Comparison of ENCODE assay signal across 8 mouse cellular contexts in genomic region chr1:83345572-83345971, GRCm38 (mm10).
DNase-seq lines count a peak whose midpoint lies in the region; ATAC-seq and TF ChIP-seq lines count a peak whose summit lies in the region.
"Had no signal": no experiment of that assay in that cellular context is flagged by ENCODE, and none has a peak within 500 bp of the region (broad histone marks: within the 10 kb centered on the region; RNA-seq: fewer than 3 reads in every experiment).

No protein-coding gene starts in this region.

- H3K9ac ChIP-seq in forebrain, embryonic 14.5 days (ENCODE audit: low read length), result no peak overlapping the region; the same call in 1 of the 2 replicates
- H3K9ac ChIP-seq in heart, postnatal 0 days (replicated peaks; ENCODE audit: low read depth, low read length), result no peak overlapping the region
- H3K9ac ChIP-seq in intestine, postnatal 0 days (ENCODE audit: low read depth, low read length), result no peak overlapping the region

- ATAC-seq in forebrain, embryonic 14.5 days, result peak; percentile 61; the same call in 1 of the 2 replicates
- peak; percentile 78 for ATAC-seq in heart, postnatal 0 days (ENCODE audit: insufficient read depth, low read depth)
- no peak for ATAC-seq in intestine, postnatal 0 days

- H3K9me3 ChIP-seq in forebrain, embryonic 14.5 days (replicated peaks; ENCODE audit: control insufficient read depth, low read length), result no peaks in the 10 kb centered on the region
- H3K9me3 ChIP-seq in heart, postnatal 0 days (replicated peaks; ENCODE audit: control insufficient read depth, low read length), result no peaks in the 10 kb centered on the region
- no peaks in the 10 kb centered on the region for H3K9me3 ChIP-seq in intestine, postnatal 0 days (ENCODE audit: control insufficient read depth)

- TF ChIP-seq EP300 in heart, postnatal 0 days (IDR thresholded peaks at IDR 0.05; ENCODE audit: low read depth), result no peak

- H3K4me1 ChIP-seq in forebrain, embryonic 14.5 days (ENCODE audit: control insufficient read depth, insufficient read depth, low read length), result 0 out of 2 replicates have a peak, but pooled peaks cover 2% of the 10 kb centered on the region
- peaks cover 10% of the 10 kb centered on the region for H3K4me1 ChIP-seq in heart, postnatal 0 days (ENCODE audit: control insufficient read depth, insufficient read depth)
- no peaks in the 10 kb centered on the region for H3K4me1 ChIP-seq in intestine, postnatal 0 days (replicated peaks; ENCODE audit: control insufficient read depth, insufficient read depth, low read length)

- H3K27ac ChIP-seq in layer of hippocampus, adult 2 months, result peak overlapping the region; percentile 32
- no peak overlapping the region; the same call in 1 of the 2 replicates for H3K27ac ChIP-seq in forebrain, embryonic 14.5 days (ENCODE audit: low read depth, low read length)
- H3K27ac ChIP-seq in heart, postnatal 0 days (ENCODE audit: low read depth), result peak overlapping the region; percentile 90
- no peak overlapping the region for H3K27ac ChIP-seq in intestine, postnatal 0 days (ENCODE audit: low read depth, low read length)

- no peak for DNase-seq in layer of hippocampus, adult 2 months (ENCODE audit: low spot score in 2 of 2)
- no peak for DNase-seq in layer of hippocampus, postnatal 36 days
- DNase-seq in forebrain, embryonic 14.5 days (ENCODE audit: low spot score), result peak; percentile 64
- peak; percentile 54 for DNase-seq in heart, postnatal 0 days (ENCODE audit: low spot score)
- DNase-seq in retina, postnatal 1 day, result peak; percentile 23
- DNase-seq in thymus, postnatal 36 days, result no peak
- DNase-seq: thymus, postnatal 25 days had no signal

- H3K4me2 ChIP-seq in forebrain, embryonic 14.5 days (ENCODE audit: low read length), result peak overlapping the region; percentile 17; the same call in 1 of the 2 replicates
- H3K4me2 ChIP-seq in heart, postnatal 0 days (ENCODE audit: low read depth, low read length), result peak overlapping the region; percentile 53
- no peak overlapping the region for H3K4me2 ChIP-seq in intestine, postnatal 0 days (replicated peaks; ENCODE audit: low read depth)

- no peak overlapping the region; the same call in 1 of the 2 replicates for H3K4me3 ChIP-seq in layer of hippocampus, adult 2 months
- H3K4me3 ChIP-seq in forebrain, embryonic 14.5 days (ENCODE audit: low read depth, low read length), result no peak overlapping the region
- peak overlapping the region; percentile 28 for H3K4me3 ChIP-seq in heart, postnatal 0 days (ENCODE audit: low read depth, low read length)
- no peak overlapping the region for H3K4me3 ChIP-seq in intestine, postnatal 0 days (ENCODE audit: low read depth, low read length)

- no peaks in the 10 kb centered on the region for H3K36me3 ChIP-seq in forebrain, embryonic 14.5 days (ENCODE audit: control insufficient read depth, insufficient read depth, low read length)
- no peaks in the 10 kb centered on the region for H3K36me3 ChIP-seq in heart, postnatal 0 days (replicated peaks; ENCODE audit: control insufficient read depth, insufficient read depth, low read length)
- H3K36me3 ChIP-seq in intestine, postnatal 0 days (ENCODE audit: control insufficient read depth, insufficient read depth), result no peaks in the 10 kb centered on the region

- no peak for TF ChIP-seq CTCF in layer of hippocampus, adult 2 months (conservative IDR thresholded peaks at IDR 0.05)
- TF ChIP-seq CTCF in heart, postnatal 0 days (IDR thresholded peaks at IDR 0.05; ENCODE audit: low read depth), result no peak
- no peak for TF ChIP-seq CTCF in intestine, postnatal 0 days (IDR thresholded peaks at IDR 0.05; ENCODE audit: low read depth)

- WGBS in forebrain, embryonic 14.5 days, result 27% methylated on average over 14 of the region's 14 CpGs
- WGBS in heart, postnatal 0 days, result 29% methylated on average over 14 of the region's 14 CpGs
- 79% methylated on average over 14 of the region's 14 CpGs for WGBS in intestine, postnatal 0 days

- H3K27me3 ChIP-seq in forebrain, embryonic 14.5 days (replicated peaks; ENCODE audit: control insufficient read depth, insufficient read depth, low read length), result no peaks in the 10 kb centered on the region
- H3K27me3 ChIP-seq in heart, postnatal 0 days (ENCODE audit: control insufficient read depth, insufficient read depth, low read length), result no peaks in the 10 kb centered on the region
- no peaks in the 10 kb centered on the region for H3K27me3 ChIP-seq in intestine, postnatal 0 days (replicated peaks; ENCODE audit: control insufficient read depth, insufficient read depth, low read length)

Comparison
In these comparisons a context has a peak if more than half of its experiments do, and no peak if none do; other contexts are left out.
1. DNase-seq: peak in forebrain, embryonic 14.5 days (single experiment), heart, postnatal 0 days (single experiment) and retina, postnatal 1 day (single experiment); none in layer of hippocampus, adult 2 months (0 of 2), layer of hippocampus, postnatal 36 days (0 of 2) and thymus, postnatal 36 days (0 of 2).
2. H3K27ac ChIP-seq: peak in layer of hippocampus, adult 2 months (single experiment) and heart, postnatal 0 days (single experiment); none in forebrain, embryonic 14.5 days (single experiment) and intestine, postnatal 0 days (single experiment).